Mouse (Mus musculus): ENCODE results near the gene Slc4a10. TPM values are rescaled to one million over a fixed set of nuclear protein-coding genes. Genes with fewer than 3 reads are reported as not detected.

The Slc4a10 gene
- polyA plus RNA-seq, 1 experiment, result 0.02 TPM

GRCm38 (mm10) chr2:62325388-62325787 lies 279.1 kb downstream of the Slc4a10 start:
- no peak for TF ChIP-seq CTCF (conservative IDR thresholded peaks at IDR 0.05; ENCODE audit: insufficient read depth, insufficient read length, low read depth, low read length)
- TF ChIP-seq POLR2A (IDR thresholded peaks at IDR 0.05; ENCODE audit: low read depth, low read length), result no peak
- no peaks in the 10 kb centered on the region for H3K36me3 ChIP-seq (ENCODE audit: control insufficient read depth, insufficient read depth, low read length)
- H3K4me3 ChIP-seq (ENCODE audit: insufficient read depth, low read depth, low read length), result no peak overlapping the region
- H3K4me1 ChIP-seq (ENCODE audit: control insufficient read depth, insufficient read depth, low read length), result no peaks in the 10 kb centered on the region; the same call in 1 of the 2 replicates
- DNase-seq, result no peak
- WGBS, result 95% methylated on average over 2 of the region's 2 CpGs
- no peak overlapping the region for H3K27ac ChIP-seq (ENCODE audit: insufficient read depth, low read depth, low read length)
- H3K27me3 ChIP-seq (replicated peaks; ENCODE audit: control insufficient read depth, insufficient read depth, low read length), result no peaks in the 10 kb centered on the region

- no peak overlapping the region for H3K27ac ChIP-seq (ENCODE audit: insufficient read depth, low read depth, low read length)
- DNase-seq, result no peak
- no peak overlapping the region for H3K4me3 ChIP-seq (ENCODE audit: insufficient read depth, low read depth, low read length)
- WGBS, result 77% methylated on average over 4 of the region's 4 CpGs
- no peaks in the 10 kb centered on the region; the same call in 1 of the 2 replicates for H3K4me1 ChIP-seq (ENCODE audit: control insufficient read depth, insufficient read depth, low read length)
- H3K36me3 ChIP-seq (ENCODE audit: control insufficient read depth, insufficient read depth, low read length), result no peaks in the 10 kb centered on the region; the same call in 1 of the 2 replicates
- no peaks in the 10 kb centered on the region for H3K27me3 ChIP-seq (replicated peaks; ENCODE audit: control insufficient read depth, insufficient read depth, low read length)
- TF ChIP-seq CTCF (conservative IDR thresholded peaks at IDR 0.05; ENCODE audit: insufficient read depth, insufficient read length, low read depth, low read length) (no peak), POLR2A (IDR thresholded peaks at IDR 0.05; ENCODE audit: low read depth, low read length) (no peak)
Observed at GRCm38 (mm10) chr2:62331913-62332312, 285.7 kb downstream of the Slc4a10 start.

DNA sequence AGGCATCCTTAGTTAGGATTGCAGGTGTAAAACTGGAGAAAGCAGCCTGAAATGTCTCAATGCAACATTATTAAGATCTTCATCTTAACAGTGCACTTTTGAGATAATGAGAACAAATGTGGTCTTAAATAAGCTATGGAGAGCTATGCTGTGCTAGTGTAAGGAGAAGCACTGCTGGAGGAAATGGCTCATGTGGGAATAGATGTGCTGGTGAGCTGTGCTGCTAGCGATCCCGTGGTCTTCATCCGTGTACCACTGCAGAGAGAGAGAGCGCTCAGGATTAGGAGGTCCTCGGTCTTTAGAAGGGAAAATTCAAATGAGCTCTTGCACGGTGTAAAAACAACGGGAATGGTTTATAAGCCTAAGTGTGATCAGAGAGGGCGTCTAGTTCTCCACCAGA lies 286.2 kb downstream of the Slc4a10 start:
- no peak overlapping the region for H3K27ac ChIP-seq (ENCODE audit: insufficient read depth, low read depth, low read length)
- H3K4me3 ChIP-seq (ENCODE audit: insufficient read depth, low read depth, low read length), result no peak overlapping the region
- DNase-seq, result no peak
- no peaks in the 10 kb centered on the region; the same call in 1 of the 2 replicates for H3K36me3 ChIP-seq (ENCODE audit: control insufficient read depth, insufficient read depth, low read length)
- WGBS, result 78% methylated on average over 8 of the region's 8 CpGs
- H3K4me1 ChIP-seq (ENCODE audit: control insufficient read depth, insufficient read depth, low read length), result no peaks in the 10 kb centered on the region
- no peaks in the 10 kb centered on the region for H3K27me3 ChIP-seq (replicated peaks; ENCODE audit: control insufficient read depth, insufficient read depth, low read length)
- TF ChIP-seq POLR2A (IDR thresholded peaks at IDR 0.05; ENCODE audit: low read depth, low read length), result no peak
- no peak for TF ChIP-seq CTCF (conservative IDR thresholded peaks at IDR 0.05; ENCODE audit: insufficient read depth, insufficient read length, low read depth, low read length)

DNA sequence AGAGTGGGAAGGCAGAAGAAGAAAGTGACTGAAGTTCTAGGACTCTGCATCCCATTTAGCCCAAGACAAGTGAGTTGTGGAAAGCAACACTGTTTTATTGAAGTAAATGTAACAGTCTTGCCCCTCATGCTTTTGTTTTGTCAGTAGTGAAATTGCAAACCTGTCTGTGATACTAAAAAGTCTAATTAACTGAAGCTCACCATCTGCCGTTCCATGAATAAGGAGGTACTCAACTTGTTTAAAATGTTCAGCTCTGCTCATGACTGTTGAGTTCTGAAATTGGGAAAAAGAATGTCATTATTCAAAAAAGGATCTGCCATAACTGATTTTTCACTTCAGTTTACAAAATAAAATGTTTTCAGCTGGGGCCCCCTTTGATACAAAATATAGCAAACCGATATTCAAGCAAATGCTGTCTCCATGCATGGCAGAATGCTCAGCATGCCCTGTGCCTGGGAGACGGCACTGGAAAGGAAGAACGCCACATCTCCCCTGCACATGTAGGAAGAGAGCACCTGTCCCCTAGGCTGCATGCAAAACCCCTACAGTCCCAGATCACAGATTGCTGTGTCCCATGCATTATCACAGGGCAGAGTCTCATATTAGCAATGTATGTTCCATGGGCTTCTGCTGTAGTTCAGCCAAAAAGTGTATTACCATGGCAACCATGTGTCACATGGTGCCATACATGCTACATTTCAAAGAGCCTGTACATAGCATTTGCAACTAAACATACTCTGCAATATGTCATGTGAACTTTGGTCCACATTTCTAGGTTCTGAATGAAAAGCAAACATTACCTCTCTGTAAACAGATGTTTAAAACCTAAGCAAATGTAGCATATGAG lies 288.4 kb downstream of the Slc4a10 start:
- 85% methylated on average over 4 of the region's 4 CpGs for WGBS
- Histone ChIP-seq H3K27me3 (replicated peaks; ENCODE audit: control insufficient read depth, insufficient read depth, low read length) (no peaks in the 10 kb centered on the region), H3K4me1 (ENCODE audit: control insufficient read depth, insufficient read depth, low read length) (no peaks in the 10 kb centered on the region), H3K27ac (ENCODE audit: insufficient read depth, low read depth, low read length) (no peak overlapping the region), H3K36me3 (ENCODE audit: control insufficient read depth, insufficient read depth, low read length) (no peaks in the 10 kb centered on the region; the same call in 1 of the 2 replicates), H3K4me3 (ENCODE audit: insufficient read depth, low read depth, low read length) (no peak overlapping the region)
- no peak for DNase-seq
- TF ChIP-seq CTCF (conservative IDR thresholded peaks at IDR 0.05; ENCODE audit: insufficient read depth, insufficient read length, low read depth, low read length) (no peak), POLR2A (IDR thresholded peaks at IDR 0.05; ENCODE audit: low read depth, low read length) (no peak)

GRCm38 (mm10) chr2:62337086-62337485 lies 290.8 kb downstream of the Slc4a10 start:
- TF ChIP-seq CTCF (conservative IDR thresholded peaks at IDR 0.05; ENCODE audit: insufficient read depth, insufficient read length, low read depth, low read length), result no peak
- no peak for TF ChIP-seq POLR2A (IDR thresholded peaks at IDR 0.05; ENCODE audit: low read depth, low read length)
- WGBS, result 83% methylated on average over 7 of the region's 7 CpGs
- H3K4me1 ChIP-seq (ENCODE audit: control insufficient read depth, insufficient read depth, low read length), result no peaks in the 10 kb centered on the region
- no peak for DNase-seq
- H3K4me3 ChIP-seq (ENCODE audit: insufficient read depth, low read depth, low read length), result no peak overlapping the region
- H3K27ac ChIP-seq (ENCODE audit: insufficient read depth, low read depth, low read length), result no peak overlapping the region
- no peaks in the 10 kb centered on the region; the same call in 1 of the 2 replicates for H3K36me3 ChIP-seq (ENCODE audit: control insufficient read depth, insufficient read depth, low read length)
- H3K27me3 ChIP-seq (replicated peaks; ENCODE audit: control insufficient read depth, insufficient read depth, low read length), result no peaks in the 10 kb centered on the region

DNA sequence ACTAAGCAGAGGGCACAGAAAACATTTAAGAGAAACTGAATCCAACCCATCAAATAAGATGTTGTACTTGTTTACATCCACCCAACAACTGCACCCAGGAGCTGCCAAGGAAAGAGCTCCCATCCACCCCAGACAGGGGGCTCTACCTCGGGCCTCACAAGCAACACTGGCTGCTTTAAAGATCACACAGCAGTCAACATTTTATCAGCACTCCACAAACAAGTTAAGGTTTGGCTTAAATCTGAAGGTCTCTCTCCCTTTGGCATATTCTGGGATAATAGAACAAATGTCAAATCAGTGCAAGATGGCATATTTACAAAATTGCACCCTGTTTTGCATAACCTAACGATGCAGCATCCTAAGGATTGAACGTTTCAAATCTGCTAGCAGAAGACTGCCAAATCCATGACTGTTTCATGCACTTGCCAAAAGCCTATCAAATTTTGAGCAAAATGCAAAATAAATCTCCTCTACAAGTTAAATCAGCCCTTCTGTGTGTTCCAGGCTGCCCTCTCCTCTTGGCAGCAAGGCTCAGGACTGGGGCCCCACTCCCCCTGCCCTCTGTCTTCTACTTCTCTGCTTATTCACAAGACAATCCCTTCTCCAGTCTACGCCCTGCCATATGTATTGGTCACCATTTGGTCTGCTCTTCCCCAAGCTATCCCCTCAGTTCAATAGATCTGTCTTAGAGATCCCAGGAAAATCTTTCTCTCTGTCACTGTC lies 293.1 kb downstream of the Slc4a10 start:
- 77% methylated on average over 4 of the region's 4 CpGs for WGBS
- H3K4me3 ChIP-seq (ENCODE audit: insufficient read depth, low read depth, low read length), result no peak overlapping the region
- TF ChIP-seq CTCF (conservative IDR thresholded peaks at IDR 0.05; ENCODE audit: insufficient read depth, insufficient read length, low read depth, low read length) (no peak), POLR2A (IDR thresholded peaks at IDR 0.05; ENCODE audit: low read depth, low read length) (no peak)
- no peaks in the 10 kb centered on the region for H3K36me3 ChIP-seq (ENCODE audit: control insufficient read depth, insufficient read depth, low read length)
- H3K4me1 ChIP-seq (ENCODE audit: control insufficient read depth, insufficient read depth, low read length), result no peaks in the 10 kb centered on the region
- no peaks in the 10 kb centered on the region for H3K27me3 ChIP-seq (replicated peaks; ENCODE audit: control insufficient read depth, insufficient read depth, low read length)
- no peak overlapping the region for H3K27ac ChIP-seq (ENCODE audit: insufficient read depth, low read depth, low read length)
- no peak for DNase-seq

All from kidney, adult 2 months (tissue).